Mouse (Mus musculus): Measurements from ENCODE around the gene Gm49373. TPM values are rescaled to one million over a fixed set of nuclear protein-coding genes. Genes with fewer than 3 reads are reported as not detected.

Gm49373 gene
- polyA plus RNA-seq, 1 experiment from 2014 or later: 0.09 TPM

- no peaks in the 10 kb centered on the region for H3K9me3 ChIP-seq (ENCODE audit: control insufficient read depth, low read length)
- no peak overlapping the region for H3K4me3 ChIP-seq (ENCODE audit: low read length)
- no peaks in the 10 kb centered on the region for H3K4me1 ChIP-seq (replicated peaks; ENCODE audit: control insufficient read depth, insufficient read depth, low read length)
- H3K9ac ChIP-seq (ENCODE audit: low read length): no peak overlapping the region
- H3K27ac ChIP-seq (ENCODE audit: low read length): no peak overlapping the region
- no peaks in the 10 kb centered on the region for H3K27me3 ChIP-seq (ENCODE audit: control insufficient read depth, insufficient read depth, low read depth, low read length)
- H3K36me3 ChIP-seq (ENCODE audit: control insufficient read depth, insufficient read depth, low read length): no peaks in the 10 kb centered on the region
- ATAC-seq (ENCODE audit: low read depth): no peak
- WGBS: 89% methylated on average over 2 of the region's 2 CpGs
- no peak overlapping the region for H3K4me2 ChIP-seq (ENCODE audit: low read depth, low read length)
Observed at GRCm38 (mm10) chr9:21102076-21102475, 29.2 kb upstream of the Gm49373 start.

GRCm38 (mm10) chr9:21100447-21101161, 27.7 kb upstream of the Gm49373 start:
- Histone ChIP-seq H3K4me1 (replicated peaks; ENCODE audit: control insufficient read depth, insufficient read depth, low read length) (no peaks in the 10 kb centered on the region), H3K9ac (ENCODE audit: low read length) (no peak overlapping the region; the same call in 1 of the 2 replicates), H3K4me3 (ENCODE audit: low read length) (no peak overlapping the region), H3K27me3 (ENCODE audit: control insufficient read depth, insufficient read depth, low read depth, low read length) (no peaks in the 10 kb centered on the region), H3K36me3 (ENCODE audit: control insufficient read depth, insufficient read depth, low read length) (no peaks in the 10 kb centered on the region), H3K9me3 (ENCODE audit: control insufficient read depth, low read length) (no peaks in the 10 kb centered on the region), H3K4me2 (ENCODE audit: low read depth, low read length) (peak overlapping the region; percentile 16; the same call in 1 of the 2 replicates), H3K27ac (ENCODE audit: low read length) (no peak overlapping the region)
- no peak for ATAC-seq (ENCODE audit: low read depth)
- WGBS: 39% methylated on average over 15 of the region's 15 CpGs

GRCm38 (mm10) chr9:21097793-21098192, 24.9 kb upstream of the Gm49373 start:
- WGBS: 66% methylated on average over 8 of the region's 8 CpGs
- H3K9ac ChIP-seq (ENCODE audit: low read length): no peak overlapping the region
- no peaks in the 10 kb centered on the region for H3K27me3 ChIP-seq (ENCODE audit: control insufficient read depth, insufficient read depth, low read depth, low read length)
- H3K27ac ChIP-seq (ENCODE audit: low read length): no peak overlapping the region
- no peak for ATAC-seq (ENCODE audit: low read depth)
- H3K36me3 ChIP-seq (ENCODE audit: control insufficient read depth, insufficient read depth, low read length): no peaks in the 10 kb centered on the region
- H3K9me3 ChIP-seq (ENCODE audit: control insufficient read depth, low read length): no peaks in the 10 kb centered on the region
- no peak overlapping the region for H3K4me2 ChIP-seq (ENCODE audit: low read depth, low read length)
- no peaks in the 10 kb centered on the region for H3K4me1 ChIP-seq (replicated peaks; ENCODE audit: control insufficient read depth, insufficient read depth, low read length)
- H3K4me3 ChIP-seq (ENCODE audit: low read length): no peak overlapping the region

- no peak overlapping the region for H3K27ac ChIP-seq (ENCODE audit: low read length)
- no peak for ATAC-seq (ENCODE audit: low read depth)
- peaks cover under 1% of the 10 kb centered on the region; the same call in 1 of the 2 replicates for H3K4me1 ChIP-seq (replicated peaks; ENCODE audit: control insufficient read depth, insufficient read depth, low read length)
- 94% methylated on average over 4 of the region's 4 CpGs for WGBS
- H3K27me3 ChIP-seq (ENCODE audit: control insufficient read depth, insufficient read depth, low read depth, low read length): no peaks in the 10 kb centered on the region
- H3K9me3 ChIP-seq (ENCODE audit: control insufficient read depth, low read length): no peaks in the 10 kb centered on the region
- H3K36me3 ChIP-seq (ENCODE audit: control insufficient read depth, insufficient read depth, low read length): no peaks in the 10 kb centered on the region
- no peak overlapping the region for H3K9ac ChIP-seq (ENCODE audit: low read length)
- no peak overlapping the region for H3K4me2 ChIP-seq (ENCODE audit: low read depth, low read length)
- H3K4me3 ChIP-seq (ENCODE audit: low read length): no peak overlapping the region
Observed at GRCm38 (mm10) chr9:21095958-21096357, 23.1 kb upstream of the Gm49373 start.

- H3K27me3 ChIP-seq (ENCODE audit: control insufficient read depth, insufficient read depth, low read depth, low read length): no peaks in the 10 kb centered on the region
- WGBS: 89% methylated on average over 9 of the region's 9 CpGs
- peaks cover 7% of the 10 kb centered on the region for H3K36me3 ChIP-seq (ENCODE audit: control insufficient read depth, insufficient read depth, low read length)
- ATAC-seq (ENCODE audit: low read depth): no peak
- H3K9me3 ChIP-seq (ENCODE audit: control insufficient read depth, low read length): no peaks in the 10 kb centered on the region
- no peak overlapping the region for H3K4me2 ChIP-seq (ENCODE audit: low read depth, low read length)
- H3K27ac ChIP-seq (ENCODE audit: low read length): no peak overlapping the region
- H3K9ac ChIP-seq (ENCODE audit: low read length): no peak overlapping the region
- H3K4me1 ChIP-seq (replicated peaks; ENCODE audit: control insufficient read depth, insufficient read depth, low read length): peaks cover 9% of the 10 kb centered on the region
- no peak overlapping the region for H3K4me3 ChIP-seq (ENCODE audit: low read length)
Observed at GRCm38 (mm10) chr9:21093423-21093822, 20.5 kb upstream of the Gm49373 start.

GRCm38 (mm10) chr9:21091707-21092320, 18.9 kb upstream of the Gm49373 start, which contains the start of the genes Gm38431 and Raver1:
Gene Gm38431 (minus strand): TSS chr9:21091997.
Gene Raver1 (minus strand): TSS chr9:21092008.
- under 1% methylated on average over 54 of the region's 54 CpGs for WGBS

GRCm38 (mm10) chr9:21090972-21091706, 18.2 kb upstream of the Gm49373 start:
- peak overlapping the region; percentile 85 for H3K4me3 ChIP-seq (ENCODE audit: low read length)
- H3K9ac ChIP-seq (ENCODE audit: low read length): peak overlapping the region; percentile 83
- peak overlapping the region; percentile 91 for H3K4me2 ChIP-seq (ENCODE audit: low read depth, low read length)
- H3K27me3 ChIP-seq (ENCODE audit: control insufficient read depth, insufficient read depth, low read depth, low read length): no peaks in the 10 kb centered on the region
- H3K9me3 ChIP-seq (ENCODE audit: control insufficient read depth, low read length): no peaks in the 10 kb centered on the region
- peak; percentile 2; the same call in 1 of the 2 replicates for ATAC-seq (ENCODE audit: low read depth)
- peaks cover 22% of the 10 kb centered on the region for H3K36me3 ChIP-seq (ENCODE audit: control insufficient read depth, insufficient read depth, low read length)
- WGBS: 2% methylated on average over 24 of the region's 24 CpGs
- H3K27ac ChIP-seq (ENCODE audit: low read length): peak overlapping the region; percentile 88
- peaks cover 9% of the 10 kb centered on the region for H3K4me1 ChIP-seq (replicated peaks; ENCODE audit: control insufficient read depth, insufficient read depth, low read length)

More at GRCm38 (mm10) chr9:21091707-21092320, 18.9 kb upstream of the Gm49373 start, which contains the start of the genes Gm38431 and Raver1:
- peak within 1 kb of the TSS; percentile 91 for H3K4me2 ChIP-seq (ENCODE audit: low read depth, low read length)
- no peaks in the 10 kb centered on the region for H3K9me3 ChIP-seq (ENCODE audit: control insufficient read depth, low read length)
- H3K9ac ChIP-seq (ENCODE audit: low read length): peak within 1 kb of the TSS; percentile 83
- H3K4me1 ChIP-seq (replicated peaks; ENCODE audit: control insufficient read depth, insufficient read depth, low read length): peaks cover 9% of the 10 kb centered on the region
- ATAC-seq (ENCODE audit: low read depth): peak; percentile 100
- H3K27me3 ChIP-seq (ENCODE audit: control insufficient read depth, insufficient read depth, low read depth, low read length): no peaks in the 10 kb centered on the region
- H3K4me3 ChIP-seq (ENCODE audit: low read length): peak within 1 kb of the TSS; percentile 85
- peak within 1 kb of the TSS; percentile 88 for H3K27ac ChIP-seq (ENCODE audit: low read length)
- H3K36me3 ChIP-seq (ENCODE audit: control insufficient read depth, insufficient read depth, low read length): peaks cover 17% of the 10 kb centered on the region

GRCm38 (mm10) chr9:21090537-21090936, 17.6 kb upstream of the Gm49373 start:
- H3K9me3 ChIP-seq (ENCODE audit: control insufficient read depth, low read length): no peaks in the 10 kb centered on the region
- no peak for ATAC-seq (ENCODE audit: low read depth)
- WGBS: 71% methylated on average over 1 of the region's 1 CpGs
- H3K4me2 ChIP-seq (ENCODE audit: low read depth, low read length): peak overlapping the region; percentile 91
- no peak overlapping the region for H3K27ac ChIP-seq (ENCODE audit: low read length)
- peaks cover 28% of the 10 kb centered on the region for H3K36me3 ChIP-seq (ENCODE audit: control insufficient read depth, insufficient read depth, low read length)
- peaks cover 9% of the 10 kb centered on the region for H3K4me1 ChIP-seq (replicated peaks; ENCODE audit: control insufficient read depth, insufficient read depth, low read length)
- peak overlapping the region; percentile 85 for H3K4me3 ChIP-seq (ENCODE audit: low read length)
- H3K27me3 ChIP-seq (ENCODE audit: control insufficient read depth, insufficient read depth, low read depth, low read length): no peaks in the 10 kb centered on the region
- peak overlapping the region; percentile 83 for H3K9ac ChIP-seq (ENCODE audit: low read length)

GRCm38 (mm10) chr9:21083324-21083723, 10.4 kb upstream of the Gm49373 start:
- Histone ChIP-seq H3K36me3 (ENCODE audit: control insufficient read depth, insufficient read depth, low read length) (peaks cover 80% of the 10 kb centered on the region), H3K27me3 (ENCODE audit: control insufficient read depth, insufficient read depth, low read depth, low read length) (no peaks in the 10 kb centered on the region), H3K9me3 (ENCODE audit: control insufficient read depth, low read length) (no peaks in the 10 kb centered on the region), H3K4me1 (replicated peaks; ENCODE audit: control insufficient read depth, insufficient read depth, low read length) (no peaks in the 10 kb centered on the region), H3K27ac (ENCODE audit: low read length) (no peak overlapping the region), H3K4me3 (ENCODE audit: low read length) (no peak overlapping the region), H3K4me2 (ENCODE audit: low read depth, low read length) (no peak overlapping the region), H3K9ac (ENCODE audit: low read length) (no peak overlapping the region)
- WGBS: 72% methylated on average over 3 of the region's 3 CpGs
- no peak for ATAC-seq (ENCODE audit: low read depth)
